Comparison of ENCODE assay signal across 8 mouse cellular contexts in the genomic region with DNA sequence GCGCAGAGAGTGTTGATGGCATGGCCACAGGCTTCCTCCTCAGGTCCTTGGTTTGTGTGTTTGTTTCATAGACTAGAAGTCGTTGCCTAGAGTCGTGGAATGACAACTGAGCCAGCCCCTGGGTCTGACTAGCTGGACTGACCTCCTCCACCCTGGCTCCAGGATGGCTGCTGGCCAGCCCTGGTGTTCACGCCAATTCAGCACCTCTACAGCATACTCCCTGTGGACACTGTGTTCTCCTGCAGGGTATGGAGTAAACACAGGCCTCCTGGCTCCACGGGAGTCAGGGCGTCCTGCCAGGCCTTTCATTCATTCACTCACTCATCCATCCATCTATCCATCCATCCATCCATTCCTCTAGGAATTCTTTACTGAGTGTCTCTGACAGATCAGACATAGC. TPM values are rescaled to one million over a fixed set of nuclear protein-coding genes. Genes with fewer than 3 reads are reported as not detected.
DNase-seq lines count a peak whose midpoint lies in the region; ATAC-seq lines count a peak whose summit lies in the region.

No protein-coding gene starts in this region.

- no peaks in the 10 kb centered on the region for H3K36me3 ChIP-seq in limb, embryonic 15.5 days
- H3K36me3 ChIP-seq in limb, embryonic 10.5 days, result no peaks in the 10 kb centered on the region
- no peaks in the 10 kb centered on the region for H3K36me3 ChIP-seq in heart, embryonic 14.5 days (ENCODE audit: control insufficient read depth, insufficient read depth, low read length)

- H3K9ac ChIP-seq in limb, embryonic 15.5 days, result no peak overlapping the region
- H3K9ac ChIP-seq in heart, embryonic 14.5 days (ENCODE audit: low read length), result peak overlapping the region; percentile 2; the same call in 1 of the 2 replicates

- 54% methylated on average over 6 of the region's 6 CpGs for WGBS in limb, embryonic 15.5 days
- 78% methylated on average over 6 of the region's 6 CpGs for WGBS in limb, embryonic 10.5 days
- 26% methylated on average over 6 of the region's 6 CpGs for WGBS in heart, embryonic 14.5 days

- no peak for ATAC-seq in limb, embryonic 15.5 days (ENCODE audit: insufficient number of reproducible peaks, low FRiP score, low TSS enrichment, low read depth)
- peak; percentile 45; the same call in 1 of the 2 replicates for ATAC-seq in heart, embryonic 14.5 days (ENCODE audit: insufficient number of reproducible peaks, insufficient read depth, low FRiP score, low read depth)

- H3K4me3 ChIP-seq in limb, embryonic 15.5 days, result no peak overlapping the region
- H3K4me3 ChIP-seq in limb, embryonic 10.5 days, result no peak overlapping the region
- no peak overlapping the region for H3K4me3 ChIP-seq in heart, embryonic 14.5 days (ENCODE audit: control insufficient read depth in 1 of 2, insufficient read depth in 1 of 2, low read depth in 1 of 2, low read length in 2 of 2)

- no peak overlapping the region for H3K4me2 ChIP-seq in limb, embryonic 15.5 days
- H3K4me2 ChIP-seq in heart, embryonic 14.5 days (ENCODE audit: low read length), result no peak overlapping the region

- peak overlapping the region; percentile 38; the same call in 1 of the 2 replicates for H3K27ac ChIP-seq in limb, embryonic 15.5 days
- H3K27ac ChIP-seq in limb, embryonic 10.5 days, result no peak overlapping the region
- peak overlapping the region; percentile 49 to 93 for H3K27ac ChIP-seq in heart, embryonic 14.5 days (replicated peaks in 1 of 2; ENCODE audit: control insufficient read depth in 1 of 2, insufficient read depth in 1 of 2, low read depth in 2 of 2, low read length in 2 of 2)

- no peak for DNase-seq in limb, embryonic 10.5 days (ENCODE audit: low spot score)
- peak; percentile 55 to 61 for DNase-seq in cerebellum, postnatal 14 days
- peak; percentile 40 to 57 for DNase-seq in layer of hippocampus, postnatal 10 days (ENCODE audit: low spot score in 2 of 2)
- DNase-seq in testis, postnatal 14 days (ENCODE audit: low spot score), result peak; percentile 65
- DNase-seq in left cerebral cortex, adult 8-10 months (ENCODE audit: low spot score in 2 of 2), result no peak
- DNase-seq in thymus, postnatal 10 days (ENCODE audit: low spot score in 2 of 2), result no peak

- H3K4me1 ChIP-seq in limb, embryonic 15.5 days, result peaks cover 36% of the 10 kb centered on the region
- peaks cover 14% of the 10 kb centered on the region for H3K4me1 ChIP-seq in limb, embryonic 10.5 days
- H3K4me1 ChIP-seq in heart, embryonic 14.5 days (ENCODE audit: control insufficient read depth in 2 of 2, insufficient read depth in 2 of 2, low read length in 2 of 2), result peaks cover 31 to 41% of the 10 kb centered on the region in 2 experiments

- H3K27me3 ChIP-seq in limb, embryonic 15.5 days, result no peaks in the 10 kb centered on the region
- no peaks in the 10 kb centered on the region for H3K27me3 ChIP-seq in limb, embryonic 10.5 days (ENCODE audit: low read depth, poor library complexity, severe bottlenecking)
- no peaks in the 10 kb centered on the region for H3K27me3 ChIP-seq in heart, embryonic 14.5 days (ENCODE audit: control insufficient read depth, insufficient read depth, low read length)

- no peaks in the 10 kb centered on the region for H3K9me3 ChIP-seq in limb, embryonic 15.5 days
- H3K9me3 ChIP-seq in limb, embryonic 10.5 days (replicated peaks), result no peaks in the 10 kb centered on the region
- 0 out of 2 replicates have a peak, but pooled peaks cover 3% of the 10 kb centered on the region for H3K9me3 ChIP-seq in heart, embryonic 14.5 days (ENCODE audit: control insufficient read depth, low read length)

RNA-seq across cellular contexts. Expression of a gene that starts 22.9 kb away (rescaled TPM):
- polyA plus RNA-seq in limb, embryonic 15.5 days (2015; fragmentation: Nextera tagmentation; extraction: Ambion mirVana), result 1.9 and 2.7 TPM in 2 replicates
- polyA plus RNA-seq in limb, embryonic 10.5 days (2016; fragmentation: Nextera tagmentation; extraction: Ambion mirVana), result 1.6 and 1.7 TPM in 2 replicates
- 0.59 and 1.1 TPM in 2 replicates for polyA plus RNA-seq in heart, embryonic 14.5 days (2014; fragmentation: Nextera tagmentation; extraction: Ambion mirVana)
- total RNA-seq in layer of hippocampus, postnatal 10 days (2021), result 10 to 100 TPM; 43.9 to 52.3 TPM
- 10 to 100 TPM; 44.9 to 68.4 (median 49.3) TPM for total RNA-seq in left cerebral cortex, adult 8-10 months (2022)

RNA-seq across cellular contexts. Expression of a gene that starts 46.7 kb away (rescaled TPM):
- 5.9 and 6.0 TPM in 2 replicates for polyA plus RNA-seq in limb, embryonic 15.5 days (2015; fragmentation: Nextera tagmentation; extraction: Ambion mirVana)
- polyA plus RNA-seq in limb, embryonic 10.5 days (2016; fragmentation: Nextera tagmentation; extraction: Ambion mirVana), result 4.3 and 7.5 TPM in 2 replicates
- 13.1 and 14.9 TPM in 2 replicates for polyA plus RNA-seq in heart, embryonic 14.5 days (2014; fragmentation: Nextera tagmentation; extraction: Ambion mirVana)
- 10 to 100 TPM; 18.5 to 23.7 TPM for total RNA-seq in layer of hippocampus, postnatal 10 days (2021)
- 10 to 100 TPM; 28.0 to 33.1 (median 29.4) TPM for total RNA-seq in left cerebral cortex, adult 8-10 months (2022)

Comparison
In these comparisons a context has a peak if more than half of its experiments do, and no peak if none do; other contexts are left out.
1. DNase-seq: peak in cerebellum, postnatal 14 days (2 of 2), layer of hippocampus, postnatal 10 days (2 of 2) and testis, postnatal 14 days (single experiment); none in limb, embryonic 10.5 days (single experiment), left cerebral cortex, adult 8-10 months (0 of 2) and thymus, postnatal 10 days (0 of 2).